Mouse (Mus musculus) myocyte (in vitro differentiated cells): Measurements from ENCODE around the gene Bysl. TPM values are rescaled to one million over a fixed set of nuclear protein-coding genes. Genes with fewer than 3 reads are reported as not detected.
"Not testable (repeated sequence)": the region's sequence is repeated elsewhere in the genome, so short reads cannot be mapped to it uniquely, and the experiment has no call there.

Source experiments
- H3K27me3 ChIP-seq: one replicate; pipeline ENCODE4 v1.6.1; 2011; ENCODE audit not compliant: control insufficient read depth, insufficient read depth, insufficient read length
- H3K36me3 ChIP-seq: one replicate; pipeline ENCODE4 v1.6.1; 2011; ENCODE audit not compliant: control insufficient read depth, insufficient read depth
- H3K4me2 ChIP-seq: one replicate; pipeline ENCODE4 v1.6.1; 2011; ENCODE audit warnings: low read depth, control low read depth
- H3K4me3 ChIP-seq: one replicate; pipeline ENCODE4 v1.5.1; 2011; ENCODE audit warnings: mild to moderate bottlenecking, control low read depth, moderate library complexity
- H3K79me2 ChIP-seq: one replicate; pipeline ENCODE4 v1.6.1; 2011; ENCODE audit not compliant: control insufficient read depth, insufficient read depth
- H3ac ChIP-seq: one replicate; pipeline ENCODE4 v1.6.1; 2011; ENCODE audit not compliant: control insufficient read depth, insufficient read length
- CEBPB ChIP-seq: IDR thresholded peaks from 2 replicates; pipeline ENCODE4 v1.6.1; 2011; ENCODE audit warnings: mild to moderate bottlenecking, moderate library complexity; ENCODE audit not compliant: poor library complexity, insufficient read depth, severe bottlenecking
- E2F4 ChIP-seq: IDR thresholded peaks from one replicate; pipeline ENCODE4 v1.6.1; 2011; ENCODE audit warnings: mild to moderate bottlenecking, control low read depth, moderate library complexity; ENCODE audit not compliant: insufficient read depth
- MAX ChIP-seq: IDR thresholded peaks from one replicate; pipeline ENCODE4 v1.6.1; 2011; ENCODE audit warnings: low read depth, mild to moderate bottlenecking, control low read depth
- MYOD1 ChIP-seq, 3 experiments: IDR thresholded peaks; one replicate each; pipeline ENCODE4 v1.6.1; 2011; ENCODE audit warnings: control low read depth in 2 of 3, low read depth in 2 of 3, mild to moderate bottlenecking in 2 of 3, moderate library complexity in 1 of 3; ENCODE audit not compliant: insufficient read length in 2 of 3, control insufficient read depth in 1 of 3
- MYOG ChIP-seq, 3 experiments: IDR thresholded peaks; one replicate each; pipeline ENCODE4 v1.6.1; 2011; ENCODE audit warnings: control low read depth in 2 of 3, low read depth in 2 of 3, mild to moderate bottlenecking in 2 of 3; ENCODE audit not compliant: insufficient read length in 2 of 3, control insufficient read depth in 1 of 3, insufficient read depth in 1 of 3
- POLR2A ChIP-seq: IDR thresholded peaks from one replicate; pipeline ENCODE4 v1.6.1; 2011; ENCODE audit warnings: low read depth, mild to moderate bottlenecking, control low read depth, moderate library complexity; ENCODE audit not compliant: insufficient read length
- POLR2AphosphoS2 ChIP-seq: IDR thresholded peaks from one replicate; pipeline ENCODE4 v1.6.1; 2011; ENCODE audit warnings: low read depth, control low read depth; ENCODE audit not compliant: insufficient read length
- REST ChIP-seq: IDR thresholded peaks from one replicate; pipeline ENCODE4 v1.6.1; 2011; ENCODE audit warnings: mild to moderate bottlenecking, control low read depth, moderate library complexity; ENCODE audit not compliant: insufficient read depth, insufficient read length
- SRF ChIP-seq: IDR thresholded peaks from one replicate; pipeline ENCODE4 v1.6.1; 2011; ENCODE audit warnings: low read depth; ENCODE audit not compliant: control insufficient read depth, insufficient read length
- TCF12 ChIP-seq: IDR thresholded peaks from one replicate; pipeline ENCODE4 v1.6.1; 2011; ENCODE audit warnings: mild to moderate bottlenecking, control low read depth; ENCODE audit not compliant: poor library complexity, insufficient read depth, severe bottlenecking
- TCF3 ChIP-seq: IDR thresholded peaks from one replicate; pipeline ENCODE4 v1.6.1; 2011; ENCODE audit warnings: low read depth, control low read depth; ENCODE audit not compliant: insufficient read length
- USF1 ChIP-seq: IDR thresholded peaks from one replicate; pipeline ENCODE4 v1.6.1; 2011; ENCODE audit warnings: low read depth, mild to moderate bottlenecking, control low read depth, moderate library complexity
- polyA plus RNA-seq: library from polyadenylated mRNA; unstranded; fragments of >200 nt; fragmentation: generic; extraction: Trizol; gene quantifications from one replicate; pipeline ENCODE4 v1.2.1, GENCODE M21; 2012; ENCODE audit warnings: missing spikeins

Gene Bysl
- polyA plus RNA-seq = 41.0 TPM

- Histone ChIP-seq H3K27me3 (no peaks in the 10 kb centered on the region), H3K4me3 (peak within 1 kb of the TSS; percentile 82), H3K79me2 (peaks cover 72% of the 10 kb centered on the region), H3K36me3 (peaks cover 16% of the 10 kb centered on the region), H3ac (peak within 1 kb of the TSS; percentile 65), H3K4me2 (peak within 1 kb of the TSS; percentile 87)
- TF ChIP-seq TCF3 (no peak), MAX (peak; percentile 64), MYOG (IDR thresholded peaks at IDR 0.05; ENCODE audit: control insufficient read depth in 1 of 3, insufficient read depth in 1 of 3, insufficient read length in 2 of 3, low read depth in 2 of 3) (peak in 1 of 3 experiments; percentile 34), REST (no peak), E2F4 (no peak), POLR2A (peak; percentile 64), POLR2AphosphoS2 (peak; percentile 53), CEBPB (no peak), TCF12 (no peak), MYOD1 (IDR thresholded peaks at IDR 0.05; ENCODE audit: control insufficient read depth in 1 of 3, insufficient read length in 2 of 3, low read depth in 2 of 3) (peak in 1 of 3 experiments; percentile 29), SRF (peak; percentile 83), USF1 (no peak)
These were observed at the start of gene Bysl, which contains the start of the genes Med20 and Gm20517 for GRCm38 (mm10) chr17:47610849-47611660. TSS of gene Bysl (minus strand) at chr17:47611492. TSS of gene Med20 (plus strand) at chr17:47611582. TSS of gene Gm20517 (plus strand) at chr17:47611589.

GRCm38 (mm10) chr17:47658741-47659243 lies 47.5 kb upstream of the Bysl start:
- no peak for TF ChIP-seq MYOG (IDR thresholded peaks at IDR 0.05; ENCODE audit: control insufficient read depth in 1 of 3, insufficient read depth in 1 of 3, insufficient read length in 2 of 3, low read depth in 2 of 3)
- TF ChIP-seq POLR2AphosphoS2 = no peak
- TF ChIP-seq TCF12 = no peak
- TF ChIP-seq CEBPB = no peak
- TF ChIP-seq MYOD1 (IDR thresholded peaks at IDR 0.05; ENCODE audit: control insufficient read depth in 1 of 3, insufficient read length in 2 of 3, low read depth in 2 of 3) = no peak
- no peak for TF ChIP-seq USF1
- no peak for TF ChIP-seq POLR2A
- no peak for TF ChIP-seq E2F4
- no peak for TF ChIP-seq SRF
- Histone ChIP-seq H3K79me2 (no peaks in the 10 kb centered on the region), H3K4me2 (no peak overlapping the region), H3K36me3 (no peaks in the 10 kb centered on the region), H3K27me3 (no peaks in the 10 kb centered on the region), H3K4me3 (no peak overlapping the region), H3ac (no peak overlapping the region)

GRCm38 (mm10) chr17:47657901-47658300 lies 46.6 kb upstream of the Bysl start:
- no peaks in the 10 kb centered on the region for H3K79me2 ChIP-seq
- no peak overlapping the region for H3K4me3 ChIP-seq
- no peaks in the 10 kb centered on the region for H3K36me3 ChIP-seq
- H3K27me3 ChIP-seq = no peaks in the 10 kb centered on the region
- H3ac ChIP-seq = no peak overlapping the region
- no peak overlapping the region for H3K4me2 ChIP-seq
- no peak for TF ChIP-seq CEBPB

GRCm38 (mm10) chr17:47655697-47656096 lies 44.4 kb upstream of the Bysl start:
- Histone ChIP-seq H3K4me3 (no peak overlapping the region), H3ac (no peak overlapping the region), H3K27me3 (no peaks in the 10 kb centered on the region), H3K4me2 (no peak overlapping the region), H3K36me3 (no peaks in the 10 kb centered on the region), H3K79me2 (no peaks in the 10 kb centered on the region)
- TF ChIP-seq MAX = no peak
- no peak for TF ChIP-seq SRF
- no peak for TF ChIP-seq POLR2AphosphoS2
- TF ChIP-seq POLR2A = no peak
- TF ChIP-seq TCF12 = no peak
- no peak for TF ChIP-seq TCF3
- TF ChIP-seq CEBPB = no peak
- TF ChIP-seq MYOG (IDR thresholded peaks at IDR 0.05; ENCODE audit: control insufficient read depth in 1 of 3, insufficient read depth in 1 of 3, insufficient read length in 2 of 3, low read depth in 2 of 3) = no peak

DNA sequence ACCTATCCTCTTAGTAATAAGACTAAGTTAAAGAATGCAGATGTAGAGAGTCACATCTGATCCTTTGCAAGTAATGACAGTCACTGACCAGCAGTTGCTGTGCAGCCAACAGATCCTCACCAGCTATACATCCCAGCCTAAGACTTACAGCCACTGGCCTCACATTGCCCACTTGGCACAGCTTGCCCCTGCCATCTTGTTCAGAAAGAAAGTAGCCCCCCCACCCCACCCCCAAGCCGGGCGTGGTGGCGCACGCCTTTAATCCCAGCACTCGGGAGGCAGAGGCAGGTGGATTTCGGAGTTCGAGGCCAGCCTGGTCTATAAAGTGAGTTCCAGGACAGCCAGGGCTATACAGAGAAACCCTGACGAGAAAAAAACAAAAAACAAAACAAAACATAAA lies 43.1 kb upstream of the Bysl start:
- H3K27me3 ChIP-seq, H3K36me3 ChIP-seq, H3K4me2 ChIP-seq, H3K79me2 ChIP-seq, H3K4me3 ChIP-seq, H3ac ChIP-seq: not testable (repeated sequence)
